Mouse (Mus musculus) olfactory bulb, adult 2 months (tissue): ENCODE data around the gene Usp5.
A peak's percentile ranks its signal among the peaks of the same experiment; 100 is the strongest.

Experiments
- CTCF ChIP-seq: fragments of 200-500 bp; IDR thresholded peaks from 2 replicates; pipeline ENCODE4 v1.5.1; 2012; ENCODE audit warnings: low read depth, mild to moderate bottlenecking, low read length, moderate library complexity; ENCODE audit not compliant: insufficient read depth
- POLR2A ChIP-seq: fragments of 200-500 bp; IDR thresholded peaks from 2 replicates; pipeline ENCODE4 v1.6.1; 2012; ENCODE audit warnings: mild to moderate bottlenecking, low read depth, low read length, moderate library complexity; ENCODE audit not compliant: insufficient read depth

GRCm38 (mm10) chr6:124847305-124847704, 18.0 kb upstream of the Usp5 start:
- TF ChIP-seq CTCF: peak; percentile 23; the same call in 1 of the 2 replicates
- TF ChIP-seq POLR2A: no peak
